Mouse (Mus musculus) liver, postnatal 0 days (tissue): Measurements from ENCODE around the gene Spns1.

ENCODE experiments used
- CTCF ChIP-seq: sonication (generic); IDR thresholded peaks from 2 replicates; pipeline ENCODE4 v1.5.1; 2016; ENCODE audit warnings: antibody characterized with exemption, low read depth
- EP300 ChIP-seq: IDR thresholded peaks from 2 replicates; pipeline ENCODE4 v1.6.1; 2016; ENCODE audit warnings: antibody characterized with exemption, low read depth, mild to moderate bottlenecking

DNA sequence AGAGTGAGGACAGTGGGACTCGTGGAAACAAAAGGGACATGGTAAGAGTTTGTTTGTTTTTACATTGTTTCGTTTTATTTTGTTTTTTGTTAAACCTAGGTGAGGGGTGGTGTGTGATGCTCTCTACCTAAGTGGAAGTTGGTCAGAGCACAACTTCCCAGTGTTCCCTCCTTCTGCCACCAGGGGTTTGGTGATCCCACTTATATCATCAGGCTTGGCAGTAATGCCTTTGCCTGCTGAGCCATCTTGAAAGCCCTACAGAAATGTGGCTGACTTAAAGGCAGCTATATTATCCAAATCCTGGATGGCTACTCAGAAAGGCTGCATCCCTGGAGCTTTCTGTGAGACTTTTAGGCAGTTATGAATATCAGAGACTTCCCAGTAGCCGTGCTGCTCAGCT, 44.6 kb downstream of the Spns1 start:
- TF ChIP-seq CTCF = no peak
- no peak for TF ChIP-seq EP300
